Mouse (Mus musculus) ES-Bruce4 (cell line): ENCODE measurements at regions not wholly inside any gene's neighbourhood (a gene's known extent, or its start where the extent isn't known, plus 50 kb on each side); places are given as distances from the start of the nearest gene placed in this dataset.

Experiments used
- H3K27ac ChIP-seq: 2 replicates; pipeline ENCODE4 v1.5.1; 2012; ENCODE audit warnings: low read length, inconsistent platforms; ENCODE audit not compliant: insufficient read depth
- H3K27me3 ChIP-seq: 2 replicates; pipeline ENCODE4 v1.6.1; 2012; ENCODE audit warnings: mild to moderate bottlenecking, low read length, inconsistent platforms; ENCODE audit not compliant: control insufficient read depth, poor library complexity, insufficient read depth, severe bottlenecking
- H3K36me3 ChIP-seq: 2 replicates; pipeline ENCODE4 v1.6.1; 2012; ENCODE audit warnings: inconsistent platforms, mild to moderate bottlenecking, low read length, moderate library complexity; ENCODE audit not compliant: control insufficient read depth, poor library complexity, insufficient read depth, severe bottlenecking
- H3K4me1 ChIP-seq: one replicate; pipeline ENCODE4 v1.8.1; 2011; ENCODE audit warnings: low read length; ENCODE audit not compliant: control insufficient read depth, insufficient read depth
- H3K4me3 ChIP-seq: 2 replicates; pipeline ENCODE4 v1.5.1; 2011; ENCODE audit warnings: low read depth, mild to moderate bottlenecking, low read length
- H3K9ac ChIP-seq: 2 replicates; pipeline ENCODE4 v1.6.1; 2012; ENCODE audit warnings: low read depth, mild to moderate bottlenecking, inconsistent platforms; ENCODE audit not compliant: poor library complexity, severe bottlenecking
- H3K9me3 ChIP-seq: replicated peaks from 2 replicates; pipeline ENCODE4 v1.6.1; 2012; ENCODE audit warnings: mild to moderate bottlenecking, low read length, inconsistent platforms; ENCODE audit not compliant: control insufficient read depth, poor library complexity, insufficient read depth, severe bottlenecking
- CTCF ChIP-seq: IDR thresholded peaks from one replicate; pipeline ENCODE4 v1.8.1; 2011; ENCODE audit warnings: low read depth, low read length
- EP300 ChIP-seq: IDR thresholded peaks from 2 replicates; pipeline ENCODE4 v1.6.1; 2011; ENCODE audit warnings: low read depth, low read length; ENCODE audit not compliant: insufficient read depth
- POLR2A ChIP-seq: IDR thresholded peaks from one replicate; pipeline ENCODE4 v1.8.1; 2011; ENCODE audit warnings: low read length; ENCODE audit not compliant: insufficient read depth

GRCm38 (mm10) chr6:104984144-104984543 lies 491.6 kb downstream of the Cntn6 start:
- Histone ChIP-seq H3K9me3 (no peaks in the 10 kb centered on the region), H3K36me3 (no peaks in the 10 kb centered on the region), H3K27me3 (no peaks in the 10 kb centered on the region), H3K27ac (no peak overlapping the region), H3K4me1 (no peaks in the 10 kb centered on the region), H3K9ac (no peak overlapping the region), H3K4me3 (no peak overlapping the region)
- TF ChIP-seq EP300 (no peak), CTCF (no peak), POLR2A (no peak)

- no peak overlapping the region for H3K4me3 ChIP-seq
- H3K27ac ChIP-seq, result no peak overlapping the region
- H3K9ac ChIP-seq, result no peak overlapping the region
- H3K4me1 ChIP-seq, result no peaks in the 10 kb centered on the region
- no peaks in the 10 kb centered on the region for H3K36me3 ChIP-seq
- H3K9me3 ChIP-seq, result no peaks in the 10 kb centered on the region
- H3K27me3 ChIP-seq, result no peaks in the 10 kb centered on the region; the same call in 1 of the 2 replicates
- TF ChIP-seq EP300 (no peak), CTCF (no peak), POLR2A (no peak)
These were observed 497.3 kb downstream of the Cntn6 start for GRCm38 (mm10) chr6:104989863-104990262.

GRCm38 (mm10) chr6:104990366-104990765 lies 497.8 kb downstream of the Cntn6 start:
- Histone ChIP-seq H3K9me3 (no peaks in the 10 kb centered on the region), H3K4me1 (no peaks in the 10 kb centered on the region)
- TF ChIP-seq EP300, result no peak
- no peak for TF ChIP-seq POLR2A
- no peak for TF ChIP-seq CTCF

GRCm38 (mm10) chr6:104999601-105000000 lies 507.0 kb downstream of the Cntn6 start:
- TF ChIP-seq EP300, result no peak
- no peak for TF ChIP-seq POLR2A
- no peak for TF ChIP-seq CTCF
- Histone ChIP-seq H3K9me3 (no peaks in the 10 kb centered on the region), H3K4me1 (no peaks in the 10 kb centered on the region), H3K4me3 (no peak overlapping the region), H3K9ac (no peak overlapping the region), H3K27ac (no peak overlapping the region), H3K36me3 (no peaks in the 10 kb centered on the region), H3K27me3 (no peaks in the 10 kb centered on the region; the same call in 1 of the 2 replicates)

More at GRCm38 (mm10) chr6:104990366-104990765, 497.8 kb downstream of the Cntn6 start:
- Histone ChIP-seq H3K36me3 (no peaks in the 10 kb centered on the region), H3K4me3 (no peak overlapping the region), H3K27me3 (no peaks in the 10 kb centered on the region; the same call in 1 of the 2 replicates), H3K27ac (no peak overlapping the region), H3K9ac (no peak overlapping the region)

- Histone ChIP-seq H3K4me1 (no peaks in the 10 kb centered on the region), H3K27ac (no peak overlapping the region), H3K27me3 (no peaks in the 10 kb centered on the region), H3K9me3 (no peaks in the 10 kb centered on the region), H3K4me3 (no peak overlapping the region), H3K9ac (no peak overlapping the region), H3K36me3 (no peaks in the 10 kb centered on the region)
- TF ChIP-seq EP300 (no peak), CTCF (no peak), POLR2A (no peak)
These were observed 528.1 kb downstream of the Cntn6 start for GRCm38 (mm10) chr6:105020672-105021071.

- H3K9me3 ChIP-seq, result no peaks in the 10 kb centered on the region
- no peak overlapping the region for H3K27ac ChIP-seq
- no peak overlapping the region for H3K9ac ChIP-seq
- H3K36me3 ChIP-seq, result no peaks in the 10 kb centered on the region
- H3K27me3 ChIP-seq, result no peaks in the 10 kb centered on the region
- no peak overlapping the region for H3K4me3 ChIP-seq
- TF ChIP-seq EP300, result no peak
- no peak for TF ChIP-seq CTCF
- no peak for TF ChIP-seq POLR2A
- no peaks in the 10 kb centered on the region for H3K4me1 ChIP-seq
These were observed 528.6 kb downstream of the Cntn6 start for GRCm38 (mm10) chr6:105021174-105021573.
